Mouse (Mus musculus) hindbrain, embryonic 13.5 days (tissue): ENCODE data around the gene Itgb5. TPM values are rescaled to one million over a fixed set of nuclear protein-coding genes. Genes with fewer than 3 reads are reported as not detected.

Experiments
- ATAC-seq: fragments of 200-750 bp; cut with Nextera tagmentation; 2 replicates; pipeline ENCODE4 v1.8.0; 2017; ENCODE audit warnings: moderate TSS enrichment; ENCODE audit not compliant: low FRiP score
- H3K27ac ChIP-seq: fragments of 300-500 bp; sonication (generic); 2 replicates; pipeline ENCODE4 v1.5.1; 2015; ENCODE audit warnings: inconsistent platforms, mild to moderate bottlenecking, moderate library complexity
- H3K27me3 ChIP-seq: fragments of 300-500 bp; sonication (generic); 2 replicates; pipeline ENCODE4 v1.6.1; 2015; ENCODE audit warnings: mild to moderate bottlenecking, inconsistent platforms
- H3K36me3 ChIP-seq: fragments of 300-500 bp; sonication (generic); 2 replicates; pipeline ENCODE4 v1.6.1; 2015; ENCODE audit warnings: mild to moderate bottlenecking, inconsistent platforms
- H3K4me1 ChIP-seq: fragments of 300-500 bp; sonication (generic); replicated peaks from 2 replicates; pipeline ENCODE4 v1.6.1; 2015; ENCODE audit warnings: inconsistent platforms
- H3K4me2 ChIP-seq: fragments of 300-500 bp; sonication (generic); 2 replicates; pipeline ENCODE4 v1.6.1; 2015; ENCODE audit warnings: inconsistent platforms, mild to moderate bottlenecking, moderate library complexity
- H3K4me3 ChIP-seq: fragments of 300-500 bp; sonication (generic); 2 replicates; pipeline ENCODE4 v1.5.1; 2015; ENCODE audit warnings: mild to moderate bottlenecking, inconsistent platforms
- H3K9ac ChIP-seq: fragments of 300-500 bp; sonication (generic); 2 replicates; pipeline ENCODE4 v1.6.1; 2015; ENCODE audit warnings: mild to moderate bottlenecking, inconsistent platforms
- H3K9me3 ChIP-seq: fragments of 300-500 bp; sonication (generic); 2 replicates; pipeline ENCODE4 v1.6.1; 2016; ENCODE audit warnings: inconsistent platforms
- WGBS: fragments of 180-500 bp; shearing (Covaris S2); methylation state at CpG from one replicate; pipeline ENCODE4 v1.1.7; 2015; 5-methylcytosine and 5-hydroxymethylcytosine counted together
- polyA plus RNA-seq: library from polyadenylated mRNA; unstranded; fragments of >200 nt; fragmentation: Nextera tagmentation; extraction: Ambion mirVana; gene quantifications from 2 replicates; pipeline ENCODE4 v1.2.1, GENCODE M21; 2015

Itgb5 gene
- polyA plus RNA-seq, 1 experiment from 2014 or later = 11.0 TPM

GRCm38 (mm10) chr16:33903664-33904441 is 74.4 kb downstream of the Itgb5 start:
- 61% methylated on average over 11 of the region's 11 CpGs for WGBS
- no peak for ATAC-seq
- Histone ChIP-seq H3K9me3 (no peaks in the 10 kb centered on the region), H3K9ac (no peak overlapping the region), H3K4me2 (no peak overlapping the region), H3K4me3 (no peak overlapping the region), H3K36me3 (no peaks in the 10 kb centered on the region), H3K27ac (no peak overlapping the region), H3K27me3 (no peaks in the 10 kb centered on the region), H3K4me1 (peaks cover 23% of the 10 kb centered on the region)

DNA sequence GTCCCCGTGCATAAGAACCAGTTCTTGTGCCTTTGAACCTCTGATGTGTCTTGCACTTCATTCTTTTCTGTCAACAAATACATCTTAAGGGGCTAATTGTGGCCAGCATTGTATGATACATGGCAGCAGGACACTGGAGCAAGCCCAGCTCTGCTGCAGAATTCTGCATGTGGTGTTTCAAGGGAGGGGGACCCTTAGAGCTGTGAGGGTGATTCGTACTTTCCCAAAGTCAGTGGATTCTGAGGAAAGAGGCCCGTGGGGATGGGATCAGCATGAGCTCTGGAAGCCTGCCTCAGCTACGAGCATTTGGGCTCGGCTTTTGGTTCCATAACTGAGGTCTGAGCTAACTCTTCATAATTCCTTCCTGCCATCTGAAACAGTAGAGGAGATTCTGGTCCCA is 75.1 kb downstream of the Itgb5 start:
- no peaks in the 10 kb centered on the region for H3K27me3 ChIP-seq
- no peak for ATAC-seq
- no peak overlapping the region for H3K4me2 ChIP-seq
- no peaks in the 10 kb centered on the region for H3K9me3 ChIP-seq
- H3K4me1 ChIP-seq = peaks cover 23% of the 10 kb centered on the region
- H3K4me3 ChIP-seq = no peak overlapping the region
- no peak overlapping the region for H3K9ac ChIP-seq
- H3K27ac ChIP-seq = no peak overlapping the region
- 79% methylated on average over 5 of the region's 5 CpGs for WGBS
- no peaks in the 10 kb centered on the region for H3K36me3 ChIP-seq

DNA sequence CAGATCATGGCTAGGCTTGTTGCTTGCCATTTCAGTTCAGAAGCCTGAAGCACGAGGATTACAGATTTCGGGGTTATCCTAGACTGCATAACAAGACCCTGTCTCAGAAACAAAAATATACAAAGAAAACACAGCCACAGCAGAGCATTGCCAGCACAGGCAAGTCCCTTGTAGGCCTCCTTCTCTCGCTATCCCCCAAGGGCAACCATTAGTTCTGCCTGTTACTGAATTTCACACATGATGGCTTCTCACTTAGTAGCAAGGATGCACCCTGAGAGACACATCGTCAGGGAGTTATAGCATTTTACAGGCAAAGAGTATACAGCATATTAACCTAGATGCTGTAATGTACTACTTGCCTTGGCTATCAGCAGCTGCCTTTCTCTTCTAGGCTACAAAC is 78.8 kb downstream of the Itgb5 start:
- Histone ChIP-seq H3K27ac (no peak overlapping the region), H3K36me3 (no peaks in the 10 kb centered on the region), H3K4me3 (no peak overlapping the region), H3K27me3 (no peaks in the 10 kb centered on the region), H3K4me1 (peaks cover 23% of the 10 kb centered on the region), H3K9ac (no peak overlapping the region), H3K4me2 (no peak overlapping the region), H3K9me3 (no peaks in the 10 kb centered on the region)
- 38% methylated on average over 4 of the region's 4 CpGs for whole genome bisulfite sequencing
- ATAC-seq = 0 out of 2 replicates have a peak, but pooled peaks have one; percentile 54

DNA sequence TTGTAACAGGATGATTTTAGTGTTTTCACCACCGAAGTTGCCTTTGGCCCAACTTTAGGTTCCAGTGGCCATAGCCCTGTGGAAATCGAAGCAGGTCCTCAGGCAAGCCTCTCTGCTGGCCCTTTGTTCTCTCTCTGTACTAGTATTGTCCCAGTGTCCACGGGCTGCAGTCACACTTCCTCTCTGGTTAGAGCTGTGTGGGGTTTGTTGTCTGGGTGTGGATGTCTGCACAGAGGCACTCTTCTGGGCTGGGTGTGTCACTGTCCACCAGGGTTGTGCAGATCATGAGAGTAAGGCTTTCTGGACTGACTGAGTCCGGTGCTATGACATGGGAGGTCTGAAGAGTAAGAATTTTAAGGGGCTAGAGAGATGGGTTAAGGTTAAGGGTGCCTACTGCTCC is 85.5 kb downstream of the Itgb5 start:
- Histone ChIP-seq H3K4me2 (no peak overlapping the region), H3K4me3 (no peak overlapping the region), H3K4me1 (peaks cover 18% of the 10 kb centered on the region), H3K27me3 (no peaks in the 10 kb centered on the region), H3K9ac (no peak overlapping the region), H3K27ac (no peak overlapping the region), H3K9me3 (no peaks in the 10 kb centered on the region), H3K36me3 (no peaks in the 10 kb centered on the region)
- no peak for ATAC-seq
- 74% methylated on average over 4 of the region's 4 CpGs for WGBS

DNA sequence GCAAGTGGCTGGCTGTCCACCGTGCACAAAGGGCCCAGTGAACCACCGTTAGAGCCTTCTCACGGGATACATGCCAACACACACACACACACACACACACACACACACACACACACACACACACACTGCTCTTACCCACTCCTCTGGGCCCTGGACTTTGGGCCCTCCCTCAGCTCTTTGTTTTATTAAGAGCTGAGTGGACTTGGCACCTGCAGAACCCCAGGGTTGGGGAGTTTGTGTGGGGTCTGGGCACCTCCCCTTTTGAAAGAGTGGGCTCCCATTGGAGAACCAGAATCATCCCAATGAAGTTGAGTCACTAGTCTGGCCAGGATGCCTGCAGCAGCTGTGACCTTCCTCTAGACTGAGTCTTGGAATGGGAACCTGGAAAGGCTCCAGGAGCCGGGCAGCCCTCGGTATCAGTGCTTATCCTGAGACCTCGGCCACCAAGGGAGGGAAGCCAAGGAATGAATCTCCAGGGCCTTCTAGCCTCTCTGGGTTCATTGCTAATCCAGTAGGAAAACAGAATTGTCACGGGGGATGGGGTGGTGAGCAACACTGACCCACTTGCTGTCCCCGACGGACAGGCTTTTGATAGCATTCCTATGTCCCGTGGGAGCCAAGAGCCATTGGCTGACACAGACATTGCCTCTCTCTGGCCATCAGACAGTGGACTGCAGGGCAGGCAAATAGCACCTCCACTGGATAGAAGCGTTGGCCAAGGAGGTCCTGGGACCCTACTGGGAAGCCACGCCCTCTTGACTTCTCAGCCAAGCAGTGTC is 87.2 kb downstream of the Itgb5 start:
- peaks cover 21% of the 10 kb centered on the region for H3K4me1 ChIP-seq
- H3K4me3 ChIP-seq = no peak overlapping the region
- no peak overlapping the region for H3K9ac ChIP-seq
- H3K27ac ChIP-seq = peak overlapping the region; percentile 46
- ATAC-seq = peak; percentile 59; the same call in 1 of the 2 replicates
- H3K4me2 ChIP-seq = no peak overlapping the region
- H3K9me3 ChIP-seq = no peaks in the 10 kb centered on the region
- 67% methylated on average over 12 of the region's 12 CpGs for WGBS
- H3K27me3 ChIP-seq = no peaks in the 10 kb centered on the region
- H3K36me3 ChIP-seq = no peaks in the 10 kb centered on the region

- Histone ChIP-seq H3K9ac (no peak overlapping the region), H3K9me3 (no peaks in the 10 kb centered on the region), H3K27ac (peak overlapping the region; percentile 46; the same call in 1 of the 2 replicates), H3K4me3 (no peak overlapping the region), H3K4me1 (peaks cover 28% of the 10 kb centered on the region), H3K36me3 (no peaks in the 10 kb centered on the region), H3K27me3 (no peaks in the 10 kb centered on the region), H3K4me2 (no peak overlapping the region)
- WGBS = 81% methylated on average over 5 of the region's 5 CpGs
- ATAC-seq = no peak
Measured at GRCm38 (mm10) chr16:33917390-33917789, 87.9 kb downstream of the Itgb5 start.

GRCm38 (mm10) chr16:33917926-33918325 is 88.5 kb downstream of the Itgb5 start:
- peaks cover 33% of the 10 kb centered on the region for H3K4me1 ChIP-seq
- ATAC-seq = no peak
- no peaks in the 10 kb centered on the region for H3K9me3 ChIP-seq
- H3K27ac ChIP-seq = no peak overlapping the region
- no peak overlapping the region for H3K4me2 ChIP-seq
- 90% methylated on average over 5 of the region's 5 CpGs for WGBS
- no peaks in the 10 kb centered on the region for H3K27me3 ChIP-seq
- no peak overlapping the region for H3K9ac ChIP-seq
- no peaks in the 10 kb centered on the region for H3K36me3 ChIP-seq
- no peak overlapping the region for H3K4me3 ChIP-seq

GRCm38 (mm10) chr16:33921514-33921913 is 92.0 kb downstream of the Itgb5 start:
- ATAC-seq = no peak
- Histone ChIP-seq H3K9ac (no peak overlapping the region), H3K27me3 (no peaks in the 10 kb centered on the region), H3K36me3 (no peaks in the 10 kb centered on the region), H3K27ac (no peak overlapping the region), H3K4me3 (no peak overlapping the region), H3K4me1 (peaks cover 28% of the 10 kb centered on the region), H3K9me3 (no peaks in the 10 kb centered on the region), H3K4me2 (no peak overlapping the region)
- 83% methylated on average over 5 of the region's 5 CpGs for WGBS

DNA sequence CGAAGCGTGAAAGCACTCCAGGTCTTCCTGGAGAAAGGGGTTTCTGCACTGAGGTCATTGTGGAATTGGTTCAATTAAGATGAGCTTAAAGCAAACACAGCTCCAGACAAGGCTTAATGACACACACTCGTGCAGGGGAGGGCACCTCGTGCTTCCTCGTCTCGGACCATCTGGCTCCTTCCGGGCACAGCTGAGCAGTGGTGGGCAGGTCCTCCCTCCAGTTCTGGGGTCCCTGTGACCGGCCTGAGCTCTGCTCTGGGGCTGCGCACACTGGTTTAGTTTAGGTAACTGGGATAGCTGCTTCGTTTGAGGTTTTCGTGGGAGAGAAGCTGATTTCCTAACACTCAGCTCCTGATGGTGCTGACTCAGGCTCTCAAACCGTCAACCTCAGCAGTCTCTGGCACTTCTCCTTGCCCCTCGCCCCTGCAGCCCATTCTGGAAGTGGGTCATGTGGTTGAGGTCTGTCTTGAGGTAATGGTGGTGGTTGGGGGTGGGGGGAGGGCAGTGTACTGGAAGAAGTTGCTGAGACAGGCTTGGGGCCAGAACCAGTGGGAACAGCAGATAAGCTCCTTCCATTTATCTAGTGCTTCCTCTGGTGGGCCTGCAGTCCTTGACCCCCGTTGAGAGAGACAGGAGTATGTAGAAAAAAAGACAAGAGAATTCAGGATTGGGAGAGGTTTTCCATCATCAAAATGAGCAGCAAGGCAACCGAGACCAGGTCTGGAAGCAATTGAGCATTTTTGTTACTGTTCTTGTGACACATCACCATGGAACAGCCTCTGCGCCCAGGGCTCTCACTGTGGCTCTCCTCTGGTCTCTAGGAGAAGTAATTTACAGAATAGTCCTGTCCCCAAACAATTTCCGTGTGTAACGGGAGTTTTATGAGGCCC is 92.9 kb downstream of the Itgb5 start:
- 58% methylated on average over 18 of the region's 18 CpGs for WGBS
- Histone ChIP-seq H3K4me2 (no peak overlapping the region), H3K4me3 (no peak overlapping the region), H3K36me3 (no peaks in the 10 kb centered on the region), H3K4me1 (peaks cover 20% of the 10 kb centered on the region), H3K27ac (no peak overlapping the region; the same call in 1 of the 2 replicates), H3K9ac (no peak overlapping the region), H3K9me3 (no peaks in the 10 kb centered on the region), H3K27me3 (no peaks in the 10 kb centered on the region)
- 0 out of 2 replicates have a peak, but pooled peaks have one; percentile 24 for ATAC-seq

DNA sequence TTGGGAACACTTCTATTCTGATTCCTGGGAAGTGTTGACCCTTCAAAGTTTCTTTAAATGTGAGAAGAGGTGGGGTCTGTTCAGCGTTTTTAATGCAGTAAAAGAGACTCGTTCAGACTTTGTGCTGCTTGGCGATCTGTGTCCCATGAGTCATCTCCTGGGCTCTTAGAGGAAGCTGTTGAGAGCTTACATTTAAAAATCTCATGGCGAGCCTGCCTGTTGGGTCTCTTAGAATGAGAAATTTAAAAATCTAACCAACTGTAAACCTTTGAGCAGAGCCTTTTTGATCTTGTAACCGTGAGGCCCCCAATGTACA is 93.5 kb downstream of the Itgb5 start:
- Histone ChIP-seq H3K4me3 (no peak overlapping the region), H3K27ac (no peak overlapping the region), H3K9me3 (no peaks in the 10 kb centered on the region), H3K4me1 (peaks cover 15% of the 10 kb centered on the region), H3K27me3 (no peaks in the 10 kb centered on the region), H3K9ac (no peak overlapping the region), H3K36me3 (no peaks in the 10 kb centered on the region), H3K4me2 (no peak overlapping the region)
- ATAC-seq = no peak
- WGBS = 82% methylated on average over 5 of the region's 5 CpGs

- ATAC-seq = no peak
- H3K4me2 ChIP-seq = no peak overlapping the region
- no peak overlapping the region for H3K9ac ChIP-seq
- WGBS = 92% methylated on average over 8 of the region's 8 CpGs
- H3K27ac ChIP-seq = no peak overlapping the region
- H3K27me3 ChIP-seq = no peaks in the 10 kb centered on the region
- no peak overlapping the region for H3K4me3 ChIP-seq
- H3K36me3 ChIP-seq = no peaks in the 10 kb centered on the region
- H3K4me1 ChIP-seq = peaks cover 19% of the 10 kb centered on the region
- H3K9me3 ChIP-seq = no peaks in the 10 kb centered on the region
Measured at GRCm38 (mm10) chr16:33923758-33924157, 94.3 kb downstream of the Itgb5 start.

GRCm38 (mm10) chr16:33927263-33927824 is 97.9 kb downstream of the Itgb5 start:
- no peak overlapping the region for H3K27ac ChIP-seq
- no peaks in the 10 kb centered on the region for H3K36me3 ChIP-seq
- no peak overlapping the region for H3K4me3 ChIP-seq
- H3K4me1 ChIP-seq = peaks cover 15% of the 10 kb centered on the region
- H3K27me3 ChIP-seq = no peaks in the 10 kb centered on the region
- no peak overlapping the region for H3K9ac ChIP-seq
- H3K4me2 ChIP-seq = no peak overlapping the region
- WGBS = 80% methylated on average over 6 of the region's 6 CpGs
- no peaks in the 10 kb centered on the region for H3K9me3 ChIP-seq
- ATAC-seq = no peak
